Mouse (Mus musculus) liver, embryonic 11.5 days (tissue): Measurements from ENCODE around the gene Dtx2. TPM values are rescaled to one million over a fixed set of nuclear protein-coding genes. Genes with fewer than 3 reads are reported as not detected.
A peak's percentile ranks its signal among the peaks of the same experiment; 100 is the strongest.

ENCODE experiments used
- ATAC-seq: fragments of 200-750 bp; cut with Nextera tagmentation; replicated peaks from 2 replicates; pipeline ENCODE4 v1.8.0; 2017; ENCODE audit warnings: moderate number of reproducible peaks, mild to moderate bottlenecking, moderate TSS enrichment, moderate library complexity; ENCODE audit not compliant: low FRiP score
- DNase-seq: peaks from one replicate; pipeline ENCODE4 v3.0.0-alpha.2; 2017; ENCODE audit warnings: low spot score
- H3K27ac ChIP-seq: fragments of 300-500 bp; sonication (generic); 2 replicates; pipeline ENCODE4 v1.5.1; 2014; ENCODE audit warnings: mild to moderate bottlenecking, low read depth, low read length, control low read depth
- H3K27me3 ChIP-seq: fragments of 300-500 bp; sonication (generic); replicated peaks from 2 replicates; pipeline ENCODE4 v1.6.1; 2014; ENCODE audit warnings: low read length, mixed read lengths; ENCODE audit not compliant: control insufficient read depth, insufficient read depth
- H3K36me3 ChIP-seq: fragments of 300-500 bp; sonication (generic); 2 replicates; pipeline ENCODE4 v1.6.1; 2014; ENCODE audit warnings: mild to moderate bottlenecking, low read length, moderate library complexity, mixed read lengths; ENCODE audit not compliant: control insufficient read depth, insufficient read depth
- H3K4me1 ChIP-seq: fragments of 300-500 bp; sonication (generic); replicated peaks from 2 replicates; pipeline ENCODE4 v1.6.1; 2014; ENCODE audit warnings: low read length, mixed read lengths; ENCODE audit not compliant: control insufficient read depth, insufficient read depth
- H3K4me2 ChIP-seq: fragments of 300-500 bp; sonication (generic); 2 replicates; pipeline ENCODE4 v1.6.1; 2014; ENCODE audit warnings: mild to moderate bottlenecking, control low read depth, moderate library complexity
- H3K4me3 ChIP-seq: fragments of 300-500 bp; sonication (generic); 2 replicates; pipeline ENCODE4 v1.5.1; 2014; ENCODE audit warnings: low read depth, low read length, control low read depth
- H3K9ac ChIP-seq: fragments of 300-500 bp; sonication (generic); 2 replicates; pipeline ENCODE4 v1.6.1; 2014; ENCODE audit warnings: low read depth, low read length, control low read depth
- H3K9me3 ChIP-seq: fragments of 300-500 bp; sonication (generic); 2 replicates; pipeline ENCODE4 v1.6.1; 2016; ENCODE audit warnings: low read length, inconsistent platforms, mixed read lengths; ENCODE audit not compliant: control insufficient read depth
- WGBS: fragments of 180-500 bp; shearing (Covaris S2); extraction: QIAGEN DNeasy Blood & Tissue Kit; methylation state at CpG from one replicate; pipeline ENCODE4 v1.1.7; 2014; 5-methylcytosine and 5-hydroxymethylcytosine counted together
- polyA plus RNA-seq: library from polyadenylated mRNA; unstranded; fragments of >200 nt; fragmentation: Nextera tagmentation; extraction: Ambion mirVana; gene quantifications from 2 replicates; pipeline ENCODE4 v1.2.1, GENCODE M21; 2014

The Dtx2 gene
- polyA plus RNA-seq, 1 experiment from 2014 or later = 20.3 TPM

DNA sequence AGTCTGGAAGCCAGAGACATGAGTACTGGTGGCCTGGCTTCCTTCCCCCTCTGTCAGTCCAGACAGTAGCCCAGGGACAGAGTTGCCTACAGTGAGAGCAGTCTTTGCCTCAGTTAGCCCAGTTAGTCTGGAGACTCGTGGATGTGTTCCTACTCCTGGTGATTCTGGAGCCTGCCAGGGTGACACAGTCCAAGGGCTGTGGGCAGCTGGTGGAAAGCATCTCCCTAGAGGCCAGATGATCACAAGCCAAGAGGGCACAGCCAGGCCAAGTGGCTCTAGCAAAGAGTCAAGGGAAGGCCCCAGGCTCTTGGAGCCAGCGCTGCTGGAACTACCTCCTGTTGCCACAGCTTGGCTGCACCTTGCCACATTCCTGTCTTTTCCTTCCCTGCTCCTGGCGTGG, 31.1 kb downstream of the Dtx2 start:
- no peak for ATAC-seq

GRCm38 (mm10) chr5:136026859-136027258, 32.3 kb downstream of the Dtx2 start:
- H3K9ac ChIP-seq = no peak overlapping the region
- no peaks in the 10 kb centered on the region for H3K27me3 ChIP-seq
- H3K4me1 ChIP-seq = no peaks in the 10 kb centered on the region
- no peak for DNase-seq
- no peak overlapping the region for H3K27ac ChIP-seq
- H3K4me3 ChIP-seq = no peak overlapping the region
- H3K9me3 ChIP-seq = no peaks in the 10 kb centered on the region
- 82% methylated on average over 9 of the region's 9 CpGs for WGBS
- H3K4me2 ChIP-seq = no peak overlapping the region
- H3K36me3 ChIP-seq = peaks cover 5% of the 10 kb centered on the region; the same call in 1 of the 2 replicates
- ATAC-seq = no peak

More for the DNA sequence above, 31.1 kb downstream of the Dtx2 start:
- Histone ChIP-seq H3K4me1 (no peaks in the 10 kb centered on the region), H3K9me3 (no peaks in the 10 kb centered on the region), H3K36me3 (peaks cover 2% of the 10 kb centered on the region; the same call in 1 of the 2 replicates), H3K27ac (no peak overlapping the region), H3K27me3 (no peaks in the 10 kb centered on the region), H3K4me2 (no peak overlapping the region), H3K9ac (no peak overlapping the region), H3K4me3 (no peak overlapping the region)
- 67% methylated on average over 3 of the region's 3 CpGs for WGBS
- no peak for DNase-seq

DNA sequence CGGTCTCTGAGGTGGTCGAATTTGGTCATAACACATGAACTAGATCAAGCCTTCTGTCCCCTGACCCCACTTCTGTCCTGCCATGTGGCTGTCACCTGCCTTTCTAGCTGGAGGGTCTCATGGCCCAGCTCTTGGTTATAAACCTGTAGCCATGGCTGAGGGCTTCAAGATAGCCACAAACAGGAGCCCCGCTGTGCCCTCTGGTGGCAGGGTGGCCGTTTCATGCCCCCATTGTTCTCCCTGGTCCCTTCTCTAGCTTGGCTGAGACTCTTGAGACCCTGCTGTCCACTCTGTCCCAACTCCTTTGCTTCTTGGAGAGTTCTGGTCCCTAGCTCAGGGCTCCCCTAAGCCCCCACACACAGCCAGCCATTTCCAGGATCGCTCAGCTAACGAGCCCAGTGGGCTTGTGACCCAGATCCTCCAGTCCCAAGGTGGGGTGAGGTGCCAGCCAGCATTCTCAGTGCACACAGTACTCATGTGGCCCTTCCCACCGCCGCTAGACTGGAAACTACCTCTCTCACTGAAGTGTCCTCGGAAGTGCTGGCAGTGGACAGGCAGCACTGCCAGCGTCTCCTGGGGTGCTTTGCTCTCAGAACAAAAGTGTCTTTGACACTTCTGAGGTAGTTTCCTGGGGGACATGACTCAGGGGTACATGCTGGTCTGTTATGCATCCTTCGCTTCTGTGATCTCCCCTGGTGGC, 33.2 kb downstream of the Dtx2 start:
- Histone ChIP-seq H3K9ac (no peak overlapping the region), H3K27me3 (no peaks in the 10 kb centered on the region), H3K4me1 (no peaks in the 10 kb centered on the region), H3K36me3 (peaks cover 7% of the 10 kb centered on the region; the same call in 1 of the 2 replicates), H3K9me3 (no peaks in the 10 kb centered on the region), H3K4me3 (no peak overlapping the region), H3K27ac (no peak overlapping the region), H3K4me2 (no peak overlapping the region)
- ATAC-seq (no peak), DNase-seq (no peak)
- 88% methylated on average over 11 of the region's 11 CpGs for WGBS

- DNase-seq (no peak), ATAC-seq (no peak)
- H3K9ac ChIP-seq = no peak overlapping the region
- H3K4me1 ChIP-seq = peaks cover 6% of the 10 kb centered on the region; the same call in 1 of the 2 replicates
- no peak overlapping the region for H3K27ac ChIP-seq
- H3K27me3 ChIP-seq = no peaks in the 10 kb centered on the region
- H3K36me3 ChIP-seq = peaks cover 7% of the 10 kb centered on the region; the same call in 1 of the 2 replicates
- H3K9me3 ChIP-seq = no peaks in the 10 kb centered on the region
- no peak overlapping the region for H3K4me2 ChIP-seq
- WGBS = 77% methylated on average over 4 of the region's 4 CpGs
- no peak overlapping the region for H3K4me3 ChIP-seq
Measured at GRCm38 (mm10) chr5:136034868-136035267, 40.3 kb downstream of the Dtx2 start.

GRCm38 (mm10) chr5:136035285-136035684, 40.7 kb downstream of the Dtx2 start:
- no peak for DNase-seq
- no peaks in the 10 kb centered on the region for H3K9me3 ChIP-seq
- H3K4me2 ChIP-seq = no peak overlapping the region
- no peak overlapping the region for H3K27ac ChIP-seq
- no peak overlapping the region for H3K9ac ChIP-seq
- peaks cover 8% of the 10 kb centered on the region; the same call in 1 of the 2 replicates for H3K4me1 ChIP-seq
- WGBS = 52% methylated on average over 1 of the region's 1 CpGs
- H3K4me3 ChIP-seq = no peak overlapping the region
- peaks cover 7% of the 10 kb centered on the region; the same call in 1 of the 2 replicates for H3K36me3 ChIP-seq
- H3K27me3 ChIP-seq = no peaks in the 10 kb centered on the region
- no peak for ATAC-seq

GRCm38 (mm10) chr5:136036667-136037066, 42.1 kb downstream of the Dtx2 start:
- H3K4me1 ChIP-seq = peaks cover 8% of the 10 kb centered on the region; the same call in 1 of the 2 replicates
- H3K27ac ChIP-seq = no peak overlapping the region
- H3K4me3 ChIP-seq = no peak overlapping the region
- 0 out of 2 replicates have a peak, but pooled peaks cover 3% of the 10 kb centered on the region for H3K36me3 ChIP-seq
- H3K27me3 ChIP-seq = no peaks in the 10 kb centered on the region
- WGBS = 90% methylated on average over 1 of the region's 1 CpGs
- H3K9me3 ChIP-seq = no peaks in the 10 kb centered on the region
- ATAC-seq = no peak
- H3K4me2 ChIP-seq = no peak overlapping the region
- H3K9ac ChIP-seq = no peak overlapping the region
- no peak for DNase-seq

- no peak; the same call in 1 of the 2 replicates for ATAC-seq
- 40% methylated on average over 17 of the region's 17 CpGs for WGBS
Measured at GRCm38 (mm10) chr5:136038258-136039214, 43.9 kb downstream of the Dtx2 start, which contains the start of gene Upk3b. Upk3b (plus strand) TSS chr5:136038496.

DNA sequence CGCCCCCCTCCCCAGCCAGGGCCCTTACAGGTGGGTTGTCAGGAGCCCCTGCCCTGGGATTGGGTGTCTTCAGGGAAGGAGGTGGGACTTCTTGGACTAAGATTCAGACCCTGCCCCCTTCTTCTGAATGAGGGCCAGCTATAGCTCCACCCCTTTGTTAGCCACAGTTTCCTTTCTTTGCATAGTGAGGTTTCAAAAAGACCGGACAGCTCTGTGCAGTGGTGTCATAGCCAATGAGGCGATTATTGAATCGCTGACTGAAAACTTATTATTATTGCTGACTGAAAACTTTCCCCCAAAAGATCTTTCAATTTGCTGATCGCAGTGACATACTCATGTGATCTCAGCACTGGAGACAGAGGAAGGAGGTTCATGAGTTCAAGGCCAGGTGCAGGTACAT, 45.6 kb downstream of the Dtx2 start:
- no peaks in the 10 kb centered on the region for H3K27me3 ChIP-seq
- WGBS = 28% methylated on average over 5 of the region's 5 CpGs
- H3K36me3 ChIP-seq = no peaks in the 10 kb centered on the region
- H3K9me3 ChIP-seq = no peaks in the 10 kb centered on the region
- no peak overlapping the region for H3K4me3 ChIP-seq
- H3K9ac ChIP-seq = no peak overlapping the region
- 0 out of 2 replicates have a peak, but pooled peaks have one; percentile 24 for ATAC-seq
- no peak overlapping the region for H3K27ac ChIP-seq
- H3K4me2 ChIP-seq = peak overlapping the region; percentile 38
- H3K4me1 ChIP-seq = peaks cover 8% of the 10 kb centered on the region; the same call in 1 of the 2 replicates
- no peak for DNase-seq

More at GRCm38 (mm10) chr5:136038258-136039214, 43.9 kb downstream of the Dtx2 start, which contains the start of gene Upk3b:
- peaks cover 8% of the 10 kb centered on the region; the same call in 1 of the 2 replicates for H3K4me1 ChIP-seq
- H3K27me3 ChIP-seq = no peaks in the 10 kb centered on the region
- no peak within 1 kb of the TSS for H3K4me3 ChIP-seq
- H3K36me3 ChIP-seq = no peaks in the 10 kb centered on the region
- H3K9me3 ChIP-seq = no peaks in the 10 kb centered on the region
- no peak within 1 kb of the TSS for H3K9ac ChIP-seq
- no peak within 1 kb of the TSS for H3K4me2 ChIP-seq
- DNase-seq = no peak
- H3K27ac ChIP-seq = no peak within 1 kb of the TSS
